Mouse (Mus musculus) neural tube, embryonic 11.5 days (tissue): ENCODE data around the gene Wipf3. TPM values are rescaled to one million over a fixed set of nuclear protein-coding genes. Genes with fewer than 3 reads are reported as not detected.

Source experiments
- ATAC-seq: fragments of 200-750 bp; cut with Nextera tagmentation; 2 replicates; pipeline ENCODE4 v1.8.0; 2017; ENCODE audit warnings: moderate number of reproducible peaks, mild to moderate bottlenecking, moderate TSS enrichment, moderate library complexity; ENCODE audit not compliant: insufficient read depth, low FRiP score, low TSS enrichment
- DNase-seq: peaks from one replicate; pipeline ENCODE4 v3.0.0-alpha.2; 2015; ENCODE audit warnings: low spot score
- H3K27ac ChIP-seq: fragments of 300-500 bp; sonication (generic); 2 replicates; pipeline ENCODE4 v1.5.1; 2014; ENCODE audit warnings: low read depth, mild to moderate bottlenecking, low read length
- H3K27me3 ChIP-seq: fragments of 300-500 bp; sonication (generic); 2 replicates; pipeline ENCODE4 v1.6.1; 2014; ENCODE audit warnings: mild to moderate bottlenecking, low read length, mixed read lengths; ENCODE audit not compliant: control insufficient read depth, insufficient read depth
- H3K36me3 ChIP-seq: fragments of 300-500 bp; sonication (generic); 2 replicates; pipeline ENCODE4 v1.6.1; 2014; ENCODE audit warnings: mild to moderate bottlenecking, low read length, moderate library complexity, mixed read lengths; ENCODE audit not compliant: control insufficient read depth, insufficient read depth
- H3K4me1 ChIP-seq: fragments of 300-500 bp; sonication (generic); 2 replicates; pipeline ENCODE4 v1.6.1; 2014; ENCODE audit warnings: low read length, mixed read lengths; ENCODE audit not compliant: control insufficient read depth, insufficient read depth
- H3K4me2 ChIP-seq: fragments of 300-500 bp; sonication (generic); 2 replicates; pipeline ENCODE4 v1.6.1; 2014; ENCODE audit warnings: low read depth, mild to moderate bottlenecking, moderate library complexity
- H3K4me3 ChIP-seq: fragments of 300-500 bp; sonication (generic); 2 replicates; pipeline ENCODE4 v1.5.1; 2014; ENCODE audit warnings: low read depth, low read length
- H3K9ac ChIP-seq: fragments of 300-500 bp; sonication (generic); 2 replicates; pipeline ENCODE4 v1.6.1; 2014; ENCODE audit warnings: mild to moderate bottlenecking, low read length
- H3K9me3 ChIP-seq: fragments of 300-500 bp; sonication (generic); 2 replicates; pipeline ENCODE4 v1.6.1; 2016; ENCODE audit warnings: low read length; ENCODE audit not compliant: control insufficient read depth
- WGBS: fragments of 180-500 bp; shearing (Covaris S2); extraction: QIAGEN DNeasy Blood & Tissue Kit; methylation state at CpG from one replicate; pipeline ENCODE4 v1.1.7; 2014; 5-methylcytosine and 5-hydroxymethylcytosine counted together
- polyA plus RNA-seq: library from polyadenylated mRNA; unstranded; fragments of >200 nt; fragmentation: Nextera tagmentation; extraction: Ambion mirVana; gene quantifications from 2 replicates; pipeline ENCODE4 v1.2.1, GENCODE M21; 2014

Wipf3 gene
- polyA plus RNA-seq, 1 experiment from 2014 or later, result 0.80 TPM

DNA sequence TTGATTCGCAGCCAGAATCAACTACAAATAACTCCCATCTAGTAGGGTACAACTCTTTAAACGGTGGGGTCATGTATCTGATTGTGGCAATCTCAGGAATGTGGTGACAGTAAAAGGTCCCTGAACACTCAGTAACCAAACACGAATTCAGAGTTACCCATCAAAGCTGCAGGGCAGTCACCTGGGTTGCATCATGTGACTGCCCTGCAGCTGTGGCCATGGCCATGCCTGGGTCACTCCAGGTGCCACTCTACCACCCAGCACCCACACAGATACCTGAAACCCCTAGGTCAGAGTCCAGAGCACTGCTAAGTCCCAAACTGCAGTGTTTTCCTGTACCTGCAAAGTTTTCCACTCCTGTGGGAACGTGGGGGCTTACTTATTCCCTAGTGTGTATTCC is 9.1 kb downstream of the Wipf3 start:
- H3K36me3 ChIP-seq, result no peaks in the 10 kb centered on the region
- no peak overlapping the region for H3K4me2 ChIP-seq
- no peaks in the 10 kb centered on the region for H3K27me3 ChIP-seq
- no peak overlapping the region for H3K9ac ChIP-seq
- peaks cover 2% of the 10 kb centered on the region; the same call in 1 of the 2 replicates for H3K4me1 ChIP-seq
- no peaks in the 10 kb centered on the region for H3K9me3 ChIP-seq
- H3K4me3 ChIP-seq, result no peak overlapping the region
- no peak overlapping the region for H3K27ac ChIP-seq
- DNase-seq (no peak), ATAC-seq (no peak)
- WGBS, result 84% methylated on average over 4 of the region's 4 CpGs

DNA sequence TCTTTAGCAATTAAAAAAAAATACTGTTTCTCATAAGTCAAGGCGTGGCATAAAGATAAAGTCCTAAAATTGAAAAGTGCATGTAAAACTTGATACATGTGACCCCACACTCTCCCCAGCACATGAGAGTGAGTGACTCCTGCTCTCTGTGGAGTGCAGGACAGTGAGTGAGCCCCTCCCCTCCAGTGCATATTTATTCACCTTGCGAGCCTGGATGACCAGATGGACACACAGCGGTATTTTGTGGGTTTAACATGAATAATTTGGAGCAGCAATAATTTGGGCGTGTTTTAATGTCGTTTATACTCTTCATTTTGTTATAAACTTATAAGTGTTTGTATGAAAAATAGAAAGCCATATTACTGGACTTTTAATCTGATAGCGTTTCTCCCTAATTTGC is 11.3 kb downstream of the Wipf3 start:
- H3K27me3 ChIP-seq, result no peaks in the 10 kb centered on the region
- DNase-seq, result no peak
- WGBS, result 91% methylated on average over 6 of the region's 6 CpGs
- H3K9ac ChIP-seq, result no peak overlapping the region
- H3K4me2 ChIP-seq, result no peak overlapping the region
- no peaks in the 10 kb centered on the region for H3K4me1 ChIP-seq
- no peaks in the 10 kb centered on the region for H3K36me3 ChIP-seq
- H3K9me3 ChIP-seq, result no peaks in the 10 kb centered on the region
- no peak overlapping the region for H3K4me3 ChIP-seq
- ATAC-seq, result no peak
- no peak overlapping the region for H3K27ac ChIP-seq

DNA sequence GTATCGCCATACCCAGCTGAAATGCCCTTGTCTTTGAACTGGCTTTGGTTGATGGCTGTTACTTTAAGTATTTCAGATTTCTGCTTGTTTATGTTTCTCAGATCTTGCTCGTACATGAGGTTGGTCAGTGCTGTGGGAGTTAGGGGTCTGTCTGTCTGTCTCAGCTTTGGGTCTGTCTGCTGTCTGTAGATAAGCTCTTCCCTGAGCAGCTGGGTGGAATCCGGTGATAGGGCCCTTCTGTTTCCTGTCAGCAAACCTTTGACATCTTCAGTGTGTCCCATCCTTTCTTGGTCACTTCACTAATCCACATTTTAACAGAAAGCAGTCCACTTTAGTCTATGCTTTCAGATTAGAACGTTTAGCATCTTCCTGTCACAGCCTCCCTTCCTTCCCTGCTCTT is 14.3 kb downstream of the Wipf3 start:
- no peak for ATAC-seq
- DNase-seq, result no peak
- no peaks in the 10 kb centered on the region for H3K9me3 ChIP-seq
- H3K36me3 ChIP-seq, result no peaks in the 10 kb centered on the region
- no peak overlapping the region for H3K4me3 ChIP-seq
- H3K27me3 ChIP-seq, result no peaks in the 10 kb centered on the region
- H3K9ac ChIP-seq, result no peak overlapping the region
- no peak overlapping the region for H3K4me2 ChIP-seq
- no peak overlapping the region for H3K27ac ChIP-seq
- H3K4me1 ChIP-seq, result no peaks in the 10 kb centered on the region
- WGBS, result 83% methylated on average over 4 of the region's 4 CpGs

DNA sequence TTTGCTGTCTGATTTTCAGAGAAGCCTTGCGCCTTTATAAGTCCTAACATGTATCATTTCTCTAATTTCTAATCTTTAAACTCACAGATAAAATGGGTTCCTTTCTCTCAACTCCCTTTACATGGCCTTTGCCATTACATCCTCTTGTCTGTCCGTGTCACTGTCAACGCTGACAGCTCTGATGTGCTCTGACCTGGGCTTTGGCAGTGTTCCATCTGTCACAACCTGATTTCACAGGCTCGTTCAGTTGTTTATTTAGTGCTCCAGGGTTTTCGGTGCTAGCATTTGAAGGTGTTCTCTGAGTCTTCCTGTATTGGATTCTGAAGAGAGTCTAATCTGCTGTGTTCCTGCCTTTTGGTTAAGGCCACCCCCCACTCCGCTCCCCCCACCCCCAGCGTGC is 14.7 kb downstream of the Wipf3 start:
- Histone ChIP-seq H3K4me2 (no peak overlapping the region), H3K27ac (no peak overlapping the region), H3K9ac (no peak overlapping the region), H3K9me3 (no peaks in the 10 kb centered on the region), H3K4me3 (no peak overlapping the region), H3K27me3 (no peaks in the 10 kb centered on the region), H3K4me1 (no peaks in the 10 kb centered on the region), H3K36me3 (no peaks in the 10 kb centered on the region)
- no peak for DNase-seq
- WGBS, result 74% methylated on average over 7 of the region's 7 CpGs
- ATAC-seq, result no peak

GRCm38 (mm10) chr6:54445249-54445818 is 15.9 kb downstream of the Wipf3 start:
- WGBS, result 93% methylated on average over 7 of the region's 7 CpGs
- H3K27me3 ChIP-seq, result no peaks in the 10 kb centered on the region
- no peak overlapping the region for H3K4me3 ChIP-seq
- no peak for DNase-seq
- H3K4me2 ChIP-seq, result no peak overlapping the region
- no peak overlapping the region for H3K9ac ChIP-seq
- no peak overlapping the region for H3K27ac ChIP-seq
- H3K9me3 ChIP-seq, result no peaks in the 10 kb centered on the region
- no peak for ATAC-seq
- H3K36me3 ChIP-seq, result no peaks in the 10 kb centered on the region
- H3K4me1 ChIP-seq, result no peaks in the 10 kb centered on the region

- DNase-seq (no peak), ATAC-seq (no peak)
- no peaks in the 10 kb centered on the region for H3K9me3 ChIP-seq
- no peak overlapping the region for H3K4me2 ChIP-seq
- H3K36me3 ChIP-seq, result no peaks in the 10 kb centered on the region
- H3K4me1 ChIP-seq, result no peaks in the 10 kb centered on the region
- no peak overlapping the region for H3K9ac ChIP-seq
- H3K27me3 ChIP-seq, result no peaks in the 10 kb centered on the region
- H3K27ac ChIP-seq, result no peak overlapping the region
- WGBS, result 89% methylated on average over 4 of the region's 4 CpGs
- no peak overlapping the region for H3K4me3 ChIP-seq
Observed at GRCm38 (mm10) chr6:54447353-54447752, 17.9 kb downstream of the Wipf3 start.

DNA sequence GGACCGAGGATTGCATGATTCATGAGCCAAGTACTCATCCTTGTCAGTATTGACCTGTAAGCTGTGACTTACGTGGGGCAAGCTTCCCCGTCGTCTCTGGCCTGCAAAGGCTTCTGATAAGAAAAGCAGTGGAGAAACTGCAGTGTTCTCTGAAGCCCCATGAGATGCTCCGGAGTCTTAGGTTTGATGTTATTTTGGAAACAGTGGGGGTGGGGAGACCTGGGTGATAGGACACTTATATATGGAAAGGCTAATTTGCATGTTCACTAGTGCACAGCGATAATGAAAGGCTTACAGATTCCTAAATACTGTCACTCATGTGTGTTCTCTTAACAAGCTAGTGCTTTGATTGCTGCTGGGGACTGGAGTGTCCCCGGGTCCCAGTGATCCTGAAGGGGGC is 30.3 kb downstream of the Wipf3 start:
- no peak overlapping the region for H3K4me3 ChIP-seq
- WGBS, result 77% methylated on average over 7 of the region's 7 CpGs

DNA sequence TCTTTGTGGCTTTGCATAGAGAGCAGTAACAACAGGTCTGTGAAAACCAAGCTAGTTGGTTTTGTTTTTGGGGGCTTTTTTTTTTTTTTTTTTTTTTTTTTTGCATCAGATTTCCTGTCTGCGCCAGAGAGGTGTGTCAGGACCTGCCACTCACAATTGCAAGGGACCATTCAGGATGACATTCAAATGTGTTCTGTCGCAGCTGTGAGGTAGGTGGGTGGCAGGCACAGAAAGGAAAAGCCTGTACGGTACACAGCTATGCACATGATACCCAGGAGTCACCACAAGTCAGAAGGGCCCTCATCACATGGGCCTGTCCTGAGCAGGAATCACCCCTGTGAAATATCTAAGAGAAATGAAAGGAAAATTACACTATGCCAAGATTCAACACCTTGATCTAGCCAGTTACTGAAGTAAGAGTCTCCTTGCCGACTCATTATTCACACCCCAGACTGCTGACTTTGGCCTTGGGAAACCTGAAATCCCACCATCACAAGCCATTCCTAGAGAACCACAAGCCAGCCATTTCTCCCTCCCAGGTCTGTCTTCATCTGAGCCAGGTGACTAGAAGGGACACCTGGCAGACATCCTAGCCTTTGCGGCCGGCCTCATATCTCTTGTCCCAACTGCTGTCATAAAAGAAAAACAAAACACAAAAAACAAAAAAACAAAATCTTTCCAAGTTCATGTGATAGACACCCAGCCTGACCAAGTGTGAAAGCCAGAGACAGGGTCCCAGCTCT is 30.9 kb downstream of the Wipf3 start:
- H3K4me2 ChIP-seq, result no peak overlapping the region
- WGBS, result 79% methylated on average over 6 of the region's 6 CpGs
- ATAC-seq (no peak), DNase-seq (no peak)
- no peak overlapping the region for H3K27ac ChIP-seq
- H3K4me3 ChIP-seq, result no peak overlapping the region
- H3K9ac ChIP-seq, result no peak overlapping the region
- H3K9me3 ChIP-seq, result no peaks in the 10 kb centered on the region
- H3K27me3 ChIP-seq, result no peaks in the 10 kb centered on the region
- H3K4me1 ChIP-seq, result no peaks in the 10 kb centered on the region
- no peaks in the 10 kb centered on the region for H3K36me3 ChIP-seq

More for the DNA sequence above, 30.3 kb downstream of the Wipf3 start:
- Histone ChIP-seq H3K27ac (no peak overlapping the region), H3K4me1 (no peaks in the 10 kb centered on the region), H3K36me3 (no peaks in the 10 kb centered on the region), H3K9ac (no peak overlapping the region), H3K9me3 (no peaks in the 10 kb centered on the region), H3K4me2 (no peak overlapping the region), H3K27me3 (no peaks in the 10 kb centered on the region)
- ATAC-seq (no peak), DNase-seq (no peak)
